Mouse (Mus musculus) brown adipose tissue, adult 24 weeks (tissue): ENCODE measurements at regions not wholly inside any gene's neighbourhood (a gene's known extent, or its start where the extent isn't known, plus 50 kb on each side); places are given as distances from the start of the nearest gene placed in this dataset.

Experiments used
- H3K27ac ChIP-seq: fragments of 200-500 bp; replicated peaks from 2 replicates; pipeline ENCODE4 v1.5.1; 2012; ENCODE audit warnings: low read depth, mild to moderate bottlenecking, low read length
- H3K4me1 ChIP-seq: fragments of 200-500 bp; 2 replicates; pipeline ENCODE4 v1.6.1; 2012; ENCODE audit warnings: low read length, mixed read lengths; ENCODE audit not compliant: control insufficient read depth, insufficient read depth, insufficient read length
- H3K4me3 ChIP-seq: fragments of 200-500 bp; 2 replicates; pipeline ENCODE4 v1.5.1; 2012; ENCODE audit warnings: low read depth, mild to moderate bottlenecking, low read length, moderate library complexity; ENCODE audit not compliant: insufficient read depth

- Histone ChIP-seq H3K4me3 (no peak overlapping the region), H3K4me1 (no peaks in the 10 kb centered on the region), H3K27ac (no peak overlapping the region)
Observed at GRCm38 (mm10) chr4:131538237-131538636, 299.9 kb downstream of the Ptpru start.

GRCm38 (mm10) chr4:131546422-131547200, 291.5 kb downstream of the Ptpru start:
- no peak overlapping the region for H3K27ac ChIP-seq

GRCm38 (mm10) chr4:131549581-131549980, 288.5 kb downstream of the Ptpru start:
- H3K27ac ChIP-seq: no peak overlapping the region
- H3K4me1 ChIP-seq: no peaks in the 10 kb centered on the region
- no peak overlapping the region for H3K4me3 ChIP-seq

More at GRCm38 (mm10) chr4:131546422-131547200, 291.5 kb downstream of the Ptpru start:
- Histone ChIP-seq H3K4me1 (no peaks in the 10 kb centered on the region), H3K4me3 (no peak overlapping the region)

- Histone ChIP-seq H3K4me3 (no peak overlapping the region), H3K4me1 (no peaks in the 10 kb centered on the region), H3K27ac (no peak overlapping the region)
Observed at GRCm38 (mm10) chr4:131558513-131558912, 279.6 kb downstream of the Ptpru start.

- Histone ChIP-seq H3K27ac (no peak overlapping the region), H3K4me3 (no peak overlapping the region), H3K4me1 (no peaks in the 10 kb centered on the region)
Observed at GRCm38 (mm10) chr4:131563851-131564250, 274.2 kb downstream of the Ptpru start.

- no peaks in the 10 kb centered on the region for H3K4me1 ChIP-seq
- no peak overlapping the region for H3K4me3 ChIP-seq
- H3K27ac ChIP-seq: no peak overlapping the region
Observed at GRCm38 (mm10) chr4:131565203-131565602, 272.9 kb downstream of the Ptpru start.

- no peak overlapping the region for H3K27ac ChIP-seq
- H3K4me1 ChIP-seq: no peaks in the 10 kb centered on the region
- no peak overlapping the region for H3K4me3 ChIP-seq
Observed at GRCm38 (mm10) chr4:131567241-131567640, 270.8 kb downstream of the Ptpru start.

GRCm38 (mm10) chr4:131569156-131569555, 268.9 kb downstream of the Ptpru start:
- H3K4me3 ChIP-seq: no peak overlapping the region
- no peak overlapping the region for H3K27ac ChIP-seq
- no peaks in the 10 kb centered on the region for H3K4me1 ChIP-seq

- Histone ChIP-seq H3K4me1 (no peaks in the 10 kb centered on the region), H3K27ac (no peak overlapping the region)
Observed at GRCm38 (mm10) chr4:131577571-131577970, 260.5 kb downstream of the Ptpru start.

GRCm38 (mm10) chr4:131585946-131586345, 252.1 kb downstream of the Ptpru start:
- no peak overlapping the region for H3K4me3 ChIP-seq
- H3K27ac ChIP-seq: no peak overlapping the region
- no peaks in the 10 kb centered on the region for H3K4me1 ChIP-seq

More at GRCm38 (mm10) chr4:131577571-131577970, 260.5 kb downstream of the Ptpru start:
- no peak overlapping the region for H3K4me3 ChIP-seq

- H3K4me3 ChIP-seq: no peak overlapping the region
- no peak overlapping the region for H3K27ac ChIP-seq
- no peaks in the 10 kb centered on the region for H3K4me1 ChIP-seq
Observed at GRCm38 (mm10) chr4:131587536-131587935, 250.6 kb downstream of the Ptpru start.

- H3K27ac ChIP-seq: no peak overlapping the region
- H3K4me1 ChIP-seq: no peaks in the 10 kb centered on the region
- no peak overlapping the region for H3K4me3 ChIP-seq
Observed at GRCm38 (mm10) chr4:131590136-131590535, 248.0 kb downstream of the Ptpru start.

GRCm38 (mm10) chr4:131591456-131591855, 246.6 kb downstream of the Ptpru start:
- Histone ChIP-seq H3K27ac (no peak overlapping the region), H3K4me3 (no peak overlapping the region), H3K4me1 (no peaks in the 10 kb centered on the region)

- no peak overlapping the region for H3K4me3 ChIP-seq
- H3K27ac ChIP-seq: no peak overlapping the region
- no peaks in the 10 kb centered on the region for H3K4me1 ChIP-seq
Observed at GRCm38 (mm10) chr4:131597996-131598395, 240.1 kb downstream of the Ptpru start.

- Histone ChIP-seq H3K27ac (no peak overlapping the region), H3K4me1 (no peaks in the 10 kb centered on the region), H3K4me3 (no peak overlapping the region)
Observed at GRCm38 (mm10) chr4:131614434-131614833, 223.7 kb downstream of the Ptpru start.

GRCm38 (mm10) chr4:131615587-131615986, 222.5 kb downstream of the Ptpru start:
- Histone ChIP-seq H3K4me3 (no peak overlapping the region), H3K27ac (no peak overlapping the region), H3K4me1 (no peaks in the 10 kb centered on the region)
